9 mouse cellular contexts compared by ENCODE assay signal in the genomic region with DNA sequence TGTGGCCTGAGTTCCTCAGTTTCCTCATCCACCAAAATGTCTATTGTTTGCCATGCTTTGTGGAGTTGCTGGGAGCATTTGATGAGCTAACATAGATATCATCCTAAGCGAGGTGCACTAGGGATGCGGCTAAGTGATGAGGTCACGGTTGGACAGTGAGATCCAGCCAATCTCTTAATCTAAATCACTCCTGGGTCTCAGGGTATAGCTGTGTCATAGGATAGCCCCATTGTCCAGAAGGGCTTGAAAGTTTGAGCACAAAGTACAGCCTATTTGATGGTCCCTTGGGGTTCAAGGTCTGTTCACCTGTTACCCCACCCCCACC. TPM values are rescaled to one million over a fixed set of nuclear protein-coding genes. Genes with fewer than 3 reads are reported as not detected.
DNase-seq lines count a peak whose midpoint lies in the region; ATAC-seq and TF ChIP-seq lines count a peak whose summit lies in the region.
"Had no signal": no experiment of that assay in that cellular context is flagged by ENCODE, and none has a peak within 500 bp of the region (broad histone marks: within the 10 kb centered on the region; RNA-seq: fewer than 3 reads in every experiment).

No protein-coding gene starts in this region.

- H3K36me3 ChIP-seq in heart, embryonic 10.5 days = 0 out of 2 replicates have a peak, but pooled peaks cover 4% of the 10 kb centered on the region
- peaks cover 0 to 14% of the 10 kb centered on the region in 2 experiments; a peak in 2 of 4 replicates for H3K36me3 ChIP-seq in MEL (ENCODE audit: control insufficient read depth in 1 of 2, insufficient read depth in 2 of 2, low read length in 2 of 2)
- peaks cover 7% of the 10 kb centered on the region for H3K36me3 ChIP-seq in hindbrain, embryonic 10.5 days
- peaks cover 5% of the 10 kb centered on the region for H3K36me3 ChIP-seq in liver, embryonic 13.5 days

- TF ChIP-seq EP300 in MEL (IDR thresholded peaks at IDR 0.05; ENCODE audit: low read depth in 1 of 2, low read length in 2 of 2) = no peak

- WGBS in heart, embryonic 10.5 days = 69% methylated on average over 3 of the region's 3 CpGs
- 74% methylated on average over 3 of the region's 3 CpGs for WGBS in hindbrain, embryonic 10.5 days
- WGBS in liver, embryonic 13.5 days (ENCODE audit: insufficient replicate concordance) = 60% methylated on average over 3 of the region's 3 CpGs

- no peak for TF ChIP-seq CTCF in MEL (IDR thresholded peaks at IDR 0.05 in 2 of 3, conservative IDR thresholded peaks at IDR 0.05 in 1 of 3; ENCODE audit: control insufficient read depth in 1 of 3, insufficient read depth in 1 of 3, low read depth in 2 of 3, low read length in 3 of 3, poor library complexity in 1 of 3, severe bottlenecking in 1 of 3)

- H3K4me3 ChIP-seq in heart, embryonic 10.5 days = peak overlapping the region; percentile 67
- H3K4me3 ChIP-seq in MEL (ENCODE audit: control insufficient read depth in 1 of 2, insufficient read depth in 1 of 2, low read depth in 2 of 2, low read length in 2 of 2) = no peak overlapping the region
- H3K4me3 ChIP-seq in hindbrain, embryonic 10.5 days = peak overlapping the region; percentile 79
- peak overlapping the region; percentile 80 for H3K4me3 ChIP-seq in liver, embryonic 13.5 days (replicated peaks)

- no peak for TF ChIP-seq POLR2A in MEL (IDR thresholded peaks at IDR 0.05; ENCODE audit: control insufficient read depth in 1 of 2, insufficient read depth in 1 of 2, low read depth in 1 of 2, low read length in 2 of 2, poor library complexity in 1 of 2)

- no peaks in the 10 kb centered on the region for H3K9me3 ChIP-seq in heart, embryonic 10.5 days
- H3K9me3 ChIP-seq in MEL (replicated peaks; ENCODE audit: insufficient read depth, low read length) = no peaks in the 10 kb centered on the region
- H3K9me3 ChIP-seq in hindbrain, embryonic 10.5 days = no peaks in the 10 kb centered on the region
- H3K9me3 ChIP-seq in liver, embryonic 13.5 days (replicated peaks) = no peaks in the 10 kb centered on the region

- no peak overlapping the region for H3K9ac ChIP-seq in MEL (ENCODE audit: control insufficient read depth, low read depth, low read length, poor library complexity, severe bottlenecking)
- H3K9ac ChIP-seq in liver, embryonic 13.5 days = peak overlapping the region; percentile 93

- H3K4me2 ChIP-seq in liver, embryonic 13.5 days = peak overlapping the region; percentile 100

- TF ChIP-seq RAD21 in MEL (IDR thresholded peaks at IDR 0.05; ENCODE audit: low read depth, low read length) = no peak

- H3K27ac ChIP-seq in heart, embryonic 10.5 days = peak overlapping the region; percentile 91
- peak overlapping the region; percentile 3; the same call in 1 of the 2 replicates for H3K27ac ChIP-seq in MEL (ENCODE audit: control insufficient read depth, low read depth, low read length)
- peak overlapping the region; percentile 92 for H3K27ac ChIP-seq in hindbrain, embryonic 10.5 days
- peak overlapping the region; percentile 99 for H3K27ac ChIP-seq in liver, embryonic 13.5 days

- DNase-seq in heart, embryonic 10.5 days (ENCODE audit: low spot score) = no peak
- DNase-seq in heart, adult 8-10 months (ENCODE audit: low spot score) = no peak
- no peak for DNase-seq in MEL (ENCODE audit: low read depth, low spot score)
- DNase-seq in hindbrain, embryonic 10.5 days (ENCODE audit: low spot score) = no peak
- DNase-seq in liver, embryonic 13.5 days = no peak
- DNase-seq in ovary, postnatal 36 days (ENCODE audit: low spot score) = no peak
- DNase-seq in frontal cortex, postnatal 14 days (ENCODE audit: low spot score in 2 of 2) = no peak
- DNase-seq in lung, postnatal 4 days = no peak
- DNase-seq: kidney, adult 2 months had no signal

- ATAC-seq in liver, embryonic 13.5 days (ENCODE audit: low read depth) = no peak

- H3K79me2 ChIP-seq in MEL (ENCODE audit: control insufficient read depth, insufficient read depth, low read length, poor library complexity) = peaks cover 25% of the 10 kb centered on the region

- H3K4me1 ChIP-seq in heart, embryonic 10.5 days = peaks cover 75% of the 10 kb centered on the region
- peaks cover 0 to 28% of the 10 kb centered on the region in 2 experiments; a peak in 3 of 4 replicates for H3K4me1 ChIP-seq in MEL (ENCODE audit: control insufficient read depth in 1 of 2, insufficient read depth in 2 of 2, low read length in 2 of 2)
- peaks cover 78% of the 10 kb centered on the region for H3K4me1 ChIP-seq in hindbrain, embryonic 10.5 days (replicated peaks)
- H3K4me1 ChIP-seq in liver, embryonic 13.5 days (replicated peaks) = peaks cover 89% of the 10 kb centered on the region

- peaks cover 42% of the 10 kb centered on the region for H3K27me3 ChIP-seq in heart, embryonic 10.5 days (ENCODE audit: insufficient read depth, poor library complexity, severe bottlenecking)
- H3K27me3 ChIP-seq in MEL (ENCODE audit: control insufficient read depth in 1 of 2, insufficient read depth in 2 of 2, low read length in 2 of 2) = no peaks in the 10 kb centered on the region
- peaks cover 48% of the 10 kb centered on the region for H3K27me3 ChIP-seq in hindbrain, embryonic 10.5 days (ENCODE audit: insufficient read depth, poor library complexity, severe bottlenecking)
- peaks cover 48% of the 10 kb centered on the region for H3K27me3 ChIP-seq in liver, embryonic 13.5 days

TF ChIP-seq in MEL, 35 proteins besides CTCF, POLR2A, EP300 and RAD21:
- TF ChIP-seq MEF2A (IDR thresholded peaks at IDR 0.05; ENCODE audit: extremely low read depth, insufficient replicate concordance, low read depth, low read length, poor library complexity, severe bottlenecking) (no peak), MXI1 (IDR thresholded peaks at IDR 0.05; ENCODE audit: low read depth, low read length) (no peak), SIN3A (IDR thresholded peaks at IDR 0.05; ENCODE audit: low read length) (no peak), SMC3 (IDR thresholded peaks at IDR 0.05; ENCODE audit: low read depth, low read length) (no peak), TBP (IDR thresholded peaks at IDR 0.05; ENCODE audit: low read depth, low read length) (no peak), MAX (IDR thresholded peaks at IDR 0.05; ENCODE audit: low read length) (no peak)

RNA-seq across cellular contexts. Expression of a gene that starts 0.5 kb away (rescaled TPM):
- 1.9 and 3.6 TPM in 2 replicates for polyA plus RNA-seq in heart, embryonic 10.5 days (2016; fragmentation: Nextera tagmentation; extraction: Ambion mirVana)
- 1 to 10 TPM in 2 of 4 experiments, under 1 TPM in 2; 0.66 to 1.5 (median 0.89) TPM for total RNA-seq in heart, adult 8-10 months (2022)
- 1.7 and 2.7 TPM in 2 replicates for total RNA-seq in MEL (2012; rRNA removed)
- 1 to 10 TPM in 1 of 2 experiments, not detected in 1; 2.5 TPM for polyA plus RNA-seq in MEL (2012; ENCODE audit: insufficient read depth in 1 of 2, insufficient read length in 2 of 2, low read depth in 1 of 2, low replicate concordance in 2 of 2, missing spikeins in 1 of 2)
- 4.8 and 7.3 TPM in 2 replicates for polyA plus RNA-seq in hindbrain, embryonic 10.5 days (2016; fragmentation: Nextera tagmentation; extraction: Ambion mirVana)
- polyA plus RNA-seq in liver, embryonic 13.5 days (2015; fragmentation: Nextera tagmentation; extraction: Ambion mirVana) = 1.00 and 1.4 TPM in 2 replicates

RNA-seq across cellular contexts. Expression of a gene that starts 4.5 kb away (rescaled TPM):
- polyA plus RNA-seq in heart, embryonic 10.5 days (2016; fragmentation: Nextera tagmentation; extraction: Ambion mirVana) = 5.3 TPM in 2 replicates
- 10 to 100 TPM; 11.5 to 14.5 (median 12.6) TPM for total RNA-seq in heart, adult 8-10 months (2022)
- 21.8 and 24.3 TPM in 2 replicates for total RNA-seq in MEL (2012; rRNA removed)
- polyA plus RNA-seq in MEL (2012; ENCODE audit: insufficient read depth in 1 of 2, insufficient read length in 2 of 2, low read depth in 1 of 2, low replicate concordance in 2 of 2, missing spikeins in 1 of 2) = 10 to 100 TPM; 27.3 to 34.2 TPM
- polyA plus RNA-seq in hindbrain, embryonic 10.5 days (2016; fragmentation: Nextera tagmentation; extraction: Ambion mirVana) = 6.0 and 6.4 TPM in 2 replicates
- 6.9 and 7.5 TPM in 2 replicates for polyA plus RNA-seq in liver, embryonic 13.5 days (2015; fragmentation: Nextera tagmentation; extraction: Ambion mirVana)

RNA-seq across cellular contexts. Expression of a gene that starts 10.8 kb away (rescaled TPM):
- 9.9 and 10.0 TPM in 2 replicates for polyA plus RNA-seq in heart, embryonic 10.5 days (2016; fragmentation: Nextera tagmentation; extraction: Ambion mirVana)
- total RNA-seq in heart, adult 8-10 months (2022) = 1 to 10 TPM; 1.7 to 2.9 (median 2.5) TPM
- 18.5 and 22.6 TPM in 2 replicates for total RNA-seq in MEL (2012; rRNA removed)
- polyA plus RNA-seq in MEL (2012; ENCODE audit: insufficient read depth in 1 of 2, insufficient read length in 2 of 2, low read depth in 1 of 2, low replicate concordance in 2 of 2, missing spikeins in 1 of 2) = 10 to 100 TPM in 1 of 2 experiments, not detected in 1; 24.6 TPM
- 19.3 and 22.4 TPM in 2 replicates for polyA plus RNA-seq in hindbrain, embryonic 10.5 days (2016; fragmentation: Nextera tagmentation; extraction: Ambion mirVana)
- 10.8 and 11.6 TPM in 2 replicates for polyA plus RNA-seq in liver, embryonic 13.5 days (2015; fragmentation: Nextera tagmentation; extraction: Ambion mirVana)

RNA-seq across cellular contexts. Expression of a gene that starts 40.4 kb away (rescaled TPM):
- 538 and 598 TPM in 2 replicates for polyA plus RNA-seq in heart, embryonic 10.5 days (2016; fragmentation: Nextera tagmentation; extraction: Ambion mirVana)
- total RNA-seq in heart, adult 8-10 months (2022) = 100 to 1,000 TPM; 224 to 240 (median 231) TPM
- total RNA-seq in MEL (2012; rRNA removed) = 58.4 and 59.3 TPM in 2 replicates
- polyA plus RNA-seq in MEL (2012; ENCODE audit: insufficient read depth in 1 of 2, insufficient read length in 2 of 2, low read depth in 1 of 2, low replicate concordance in 2 of 2, missing spikeins in 1 of 2) = 100 to 1,000 TPM; 125 to 515 TPM
- 488 and 579 TPM in 2 replicates for polyA plus RNA-seq in hindbrain, embryonic 10.5 days (2016; fragmentation: Nextera tagmentation; extraction: Ambion mirVana)
- 348 and 367 TPM in 2 replicates for polyA plus RNA-seq in liver, embryonic 13.5 days (2015; fragmentation: Nextera tagmentation; extraction: Ambion mirVana)

RNA-seq across cellular contexts. Expression of a gene that starts 41.4 kb away (rescaled TPM):
- 67.9 and 78.9 TPM in 2 replicates for polyA plus RNA-seq in heart, embryonic 10.5 days (2016; fragmentation: Nextera tagmentation; extraction: Ambion mirVana)
- total RNA-seq in heart, adult 8-10 months (2022) = under 1 TPM; 0.22 to 0.66 (median 0.40) TPM
- 34.5 and 38.0 TPM in 2 replicates for total RNA-seq in MEL (2012; rRNA removed)
- 10 to 100 TPM in 1 of 2 experiments, not detected in 1; 73.9 TPM for polyA plus RNA-seq in MEL (2012; ENCODE audit: insufficient read depth in 1 of 2, insufficient read length in 2 of 2, low read depth in 1 of 2, low replicate concordance in 2 of 2, missing spikeins in 1 of 2)
- 97.9 and 115 TPM in 2 replicates for polyA plus RNA-seq in hindbrain, embryonic 10.5 days (2016; fragmentation: Nextera tagmentation; extraction: Ambion mirVana)
- polyA plus RNA-seq in liver, embryonic 13.5 days (2015; fragmentation: Nextera tagmentation; extraction: Ambion mirVana) = 69.1 and 89.8 TPM in 2 replicates

Comparison
In these comparisons a context has a peak if more than half of its experiments do, and no peak if none do; other contexts are left out.
1. H3K27ac ChIP-seq: peak in every context shown above with its lines; median percentile 99 in liver, embryonic 13.5 days; 92 in hindbrain, embryonic 10.5 days; 91 in heart, embryonic 10.5 days; 3 in MEL.
2. H3K4me3 ChIP-seq: peak in heart, embryonic 10.5 days (single experiment), hindbrain, embryonic 10.5 days (single experiment) and liver, embryonic 13.5 days (single experiment); none in MEL (0 of 2).